Mouse (Mus musculus) gastrocnemius, adult 2 months (tissue): ENCODE results near the gene Cryaa. TPM values are rescaled to one million over a fixed set of nuclear protein-coding genes. Genes with fewer than 3 reads are reported as not detected.
"Not testable (repeated sequence)": the region's sequence is repeated elsewhere in the genome, so short reads cannot be mapped to it uniquely, and the experiment has no call there.

Experiments used
- DNase-seq: peaks from one replicate; pipeline ENCODE4 v3.0.0; 2022
- H3K27ac ChIP-seq: fragments of 200-600 bp; 2 replicates; pipeline ENCODE4 v1.8.1; 2022; ENCODE audit warnings: mild to moderate bottlenecking
- H3K4me3 ChIP-seq: fragments of 200-600 bp; 2 replicates; pipeline ENCODE4 v1.8.1; 2022; ENCODE audit warnings: mild to moderate bottlenecking, moderate library complexity
- CTCF ChIP-seq: fragments of 200-600 bp; IDR thresholded peaks from 2 replicates; pipeline ENCODE4 v1.8.1; 2022; ENCODE audit warnings: antibody characterized with exemption, mild to moderate bottlenecking, moderate library complexity
- intact Hi-C: fragments of 180-260 bp; cut with DNase I; formaldehyde crosslinking; loops from one replicate; pipeline ENCODE4 v1.15.1; 2025
- total RNA-seq, 2 experiments: library from RNA; stranded (reverse); gene quantifications; 2 replicates each; pipeline ENCODE4 v1.2.3; 2021

Cryaa gene
- total RNA-seq, 2 experiments from 2014 or later: not detected

DNA sequence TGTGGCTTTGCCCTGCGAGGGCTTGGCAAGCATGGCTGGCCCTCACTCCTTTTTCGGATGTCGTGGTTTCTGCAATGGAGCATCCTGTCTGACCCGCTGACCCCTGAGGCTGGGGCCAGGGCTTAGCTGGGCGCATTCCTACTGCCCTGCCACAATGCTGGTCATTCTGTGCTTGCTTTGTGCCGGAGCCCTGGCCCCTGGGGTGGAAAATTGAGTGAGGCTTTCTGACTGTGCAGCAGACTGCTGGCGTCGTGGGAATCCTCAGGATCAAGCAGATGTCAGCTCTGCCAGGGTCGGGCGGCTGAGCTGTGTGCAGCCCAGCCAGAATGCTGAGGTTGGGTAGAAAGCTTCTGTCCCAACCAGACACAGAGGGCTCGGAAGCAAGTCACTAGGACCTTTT is 7.4 kb upstream of the Cryaa start:
- intact Hi-C loops: no loop called here
- no peak for TF ChIP-seq CTCF
- DNase-seq: peak; percentile 37
- H3K4me3 ChIP-seq: no peak overlapping the region
- no peak overlapping the region for H3K27ac ChIP-seq

DNA sequence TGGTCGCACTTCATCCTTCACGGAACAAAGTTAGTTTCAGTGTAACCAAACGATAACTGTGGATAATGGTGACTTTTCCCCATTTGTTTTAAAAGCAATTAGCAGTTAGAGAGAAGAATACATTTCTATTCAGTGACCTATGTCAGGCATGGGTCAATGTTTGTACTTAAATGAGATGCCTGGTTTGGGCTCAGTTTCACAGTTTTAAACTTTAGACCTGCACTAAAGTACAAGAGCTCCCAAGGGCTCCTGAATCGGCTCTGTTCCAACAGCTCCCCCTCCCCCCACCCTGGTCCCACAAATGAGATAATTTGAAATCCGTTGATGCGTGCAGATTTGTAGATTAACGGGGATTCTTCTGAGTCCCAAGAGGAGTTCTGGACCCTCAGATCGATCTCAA is 5.9 kb upstream of the Cryaa start:
- Histone ChIP-seq H3K27ac (no peak overlapping the region), H3K4me3 (no peak overlapping the region)
- no peak for DNase-seq
- intact Hi-C loops: no loop called here
- no peak for TF ChIP-seq CTCF

DNA sequence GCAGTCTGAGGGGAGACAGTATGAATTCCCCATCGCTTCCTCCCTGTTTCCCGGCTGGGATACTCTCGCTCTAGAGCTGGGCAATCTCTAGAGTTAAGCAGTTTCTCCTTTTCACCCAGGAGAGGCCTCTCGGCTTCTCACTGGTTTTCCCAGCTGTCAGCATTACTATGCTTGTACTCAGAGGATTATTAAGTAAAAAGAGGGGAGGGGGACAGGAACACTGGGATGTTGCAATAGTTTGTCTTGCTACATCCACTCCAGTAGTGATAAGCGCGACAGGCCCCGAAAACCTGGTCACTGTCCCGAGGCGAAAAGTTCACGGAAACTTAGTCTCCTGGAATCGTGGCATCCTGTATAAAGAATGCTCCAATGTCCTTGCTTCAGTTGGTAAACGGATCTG is 5.3 kb upstream of the Cryaa start:
- H3K27ac ChIP-seq: no peak overlapping the region
- intact Hi-C loops: no loop called here
- no peak for DNase-seq
- TF ChIP-seq CTCF: no peak
- no peak overlapping the region for H3K4me3 ChIP-seq

DNA sequence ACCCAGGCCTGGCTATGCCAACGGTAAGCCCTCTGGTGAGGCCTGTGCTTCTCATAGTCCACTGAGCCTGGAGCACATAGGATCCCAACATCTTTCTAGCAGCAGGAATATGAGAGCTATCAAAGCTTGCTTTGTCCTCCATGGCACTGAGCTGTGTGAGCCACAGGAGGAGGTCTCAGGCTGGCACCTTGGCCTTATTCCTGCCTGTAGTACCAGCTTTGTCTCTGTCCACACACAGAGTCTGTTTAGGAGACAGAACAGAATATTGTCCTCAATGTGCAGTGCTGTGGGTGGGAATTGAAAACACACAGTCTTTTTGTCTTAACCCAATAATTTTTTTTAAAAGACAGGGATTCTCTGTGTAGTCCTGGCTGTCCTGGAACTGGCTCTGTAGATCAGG is 3.2 kb upstream of the Cryaa start:
- DNase-seq: no peak
- intact Hi-C loops: no loop called here
- no peak for TF ChIP-seq CTCF
- Histone ChIP-seq H3K27ac (no peak overlapping the region), H3K4me3 (no peak overlapping the region)

DNA sequence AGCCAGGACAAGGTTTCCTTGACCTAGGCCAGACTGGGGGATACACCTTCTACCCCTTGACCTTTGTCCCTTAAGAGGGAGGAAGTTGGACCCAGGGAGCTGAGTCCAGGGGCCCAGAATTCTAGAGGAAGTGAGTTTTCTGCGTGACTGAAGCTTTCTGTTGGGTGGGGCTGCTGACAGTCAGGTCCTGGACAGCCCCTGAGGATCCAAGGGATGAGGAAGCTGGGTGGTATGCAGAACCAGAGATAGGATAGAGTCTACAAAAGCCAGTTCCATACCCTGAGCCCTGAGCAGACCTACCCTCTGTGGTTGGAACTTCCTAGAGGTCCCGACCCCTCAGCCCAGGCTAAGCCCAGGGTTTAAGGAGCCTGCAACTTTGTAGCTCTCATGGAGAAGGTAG is 2.8 kb downstream of the Cryaa start:
- no peak for DNase-seq
- TF ChIP-seq CTCF: no peak
- H3K4me3 ChIP-seq: no peak overlapping the region
- no peak overlapping the region for H3K27ac ChIP-seq
- intact Hi-C loops: loop anchor here (10.0 kb wide), 1 partner anchor 534 kb away; no protein-coding TSS in a partner anchor

DNA sequence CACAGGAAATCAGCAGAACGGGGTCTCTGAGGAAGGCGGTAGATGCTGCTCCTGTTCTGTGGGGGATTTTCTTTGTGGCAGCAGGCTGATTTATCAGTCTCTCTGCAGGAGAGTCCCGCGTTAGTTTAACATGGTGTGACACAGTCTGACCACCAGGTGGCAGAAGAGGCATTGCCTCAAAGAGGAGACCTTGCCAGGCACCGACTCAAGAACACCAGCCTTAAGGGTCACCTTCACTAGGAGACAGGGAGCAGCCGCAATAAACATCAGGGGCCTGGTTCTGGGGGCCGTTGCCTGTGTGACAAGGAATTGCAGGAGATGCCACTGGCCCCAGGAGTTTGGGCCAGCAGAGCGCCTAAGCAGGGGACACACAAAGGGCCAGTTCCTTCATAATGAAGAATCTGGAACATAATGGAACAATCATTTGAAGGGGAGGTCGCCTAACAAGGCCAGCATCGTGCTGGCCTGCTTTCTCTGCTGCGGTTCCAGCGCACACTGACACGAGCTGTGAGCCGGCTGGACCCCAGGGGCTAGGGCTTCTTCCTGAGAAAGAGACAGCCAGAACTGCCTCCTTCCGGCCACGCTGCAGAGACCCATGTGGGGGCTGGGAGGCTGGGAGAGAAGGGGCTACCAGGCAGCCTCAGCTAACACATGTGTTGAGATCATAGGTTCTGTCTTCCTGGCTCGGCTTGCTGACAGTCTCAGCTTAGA is 8.1 kb downstream of the Cryaa start:
- intact Hi-C loops: loop anchor here (1.0 to 10.0 kb wide), 3 partner anchors 340 to 529 kb away; no protein-coding TSS in a partner anchor
- peak overlapping the region; percentile 38 for H3K4me3 ChIP-seq

DNA sequence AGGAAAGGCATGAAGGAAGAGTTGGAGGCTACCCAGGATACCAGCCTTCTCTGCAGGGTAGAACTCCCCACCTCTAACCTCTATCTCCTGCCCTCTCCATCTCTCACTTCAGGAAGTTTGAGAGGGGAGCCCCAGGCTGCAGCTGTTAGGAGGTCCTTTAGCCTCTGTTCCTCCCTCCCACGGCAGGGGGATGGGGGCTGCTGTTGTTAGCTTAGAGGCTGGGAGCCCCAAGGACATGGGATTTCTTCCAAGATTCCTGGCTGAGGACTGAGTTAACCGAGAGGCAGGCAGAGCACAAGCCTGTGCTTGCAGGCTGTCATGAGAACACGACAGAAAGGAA is 8.6 kb downstream of the Cryaa start:
- TF ChIP-seq CTCF: no peak
- intact Hi-C loops: loop anchor here (10.0 kb wide), 1 partner anchor 529 kb away; no protein-coding TSS in a partner anchor
- Histone ChIP-seq H3K27ac (peak overlapping the region; percentile 70), H3K4me3 (no peak overlapping the region)
- no peak for DNase-seq

More for the DNA sequence above, 8.1 kb downstream of the Cryaa start:
- peak overlapping the region; percentile 70 for H3K27ac ChIP-seq
- DNase-seq: peak; percentile 91
- TF ChIP-seq CTCF: no peak; the same call in none of the 2 replicates

DNA sequence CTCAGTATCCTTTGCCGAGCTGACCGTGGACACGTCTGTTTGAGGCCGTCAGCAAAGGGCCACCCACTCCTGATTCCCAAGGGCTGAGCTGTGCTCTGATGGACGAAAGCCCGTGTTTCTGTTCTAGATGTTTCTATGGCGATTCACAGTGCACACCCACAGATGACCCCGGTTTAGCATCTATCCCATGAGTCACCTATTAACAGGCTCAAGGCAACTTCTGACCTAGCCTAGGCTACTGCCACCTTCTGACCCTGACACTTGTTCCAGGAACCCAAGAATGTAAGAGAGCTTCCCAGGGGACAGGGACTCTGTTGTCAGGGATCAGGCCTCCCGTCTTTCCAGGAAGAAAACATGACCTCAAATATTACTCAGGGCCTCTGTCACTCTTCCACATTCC is 10.5 kb downstream of the Cryaa start:
- Histone ChIP-seq H3K27ac (peak overlapping the region; percentile 62; the same call in 1 of the 2 replicates), H3K4me3 (no peak overlapping the region)
- DNase-seq: peak; percentile 36
- intact Hi-C loops: loop anchor here (10.0 kb wide), 1 partner anchor 527 kb away; no protein-coding TSS in a partner anchor
- TF ChIP-seq CTCF: no peak

DNA sequence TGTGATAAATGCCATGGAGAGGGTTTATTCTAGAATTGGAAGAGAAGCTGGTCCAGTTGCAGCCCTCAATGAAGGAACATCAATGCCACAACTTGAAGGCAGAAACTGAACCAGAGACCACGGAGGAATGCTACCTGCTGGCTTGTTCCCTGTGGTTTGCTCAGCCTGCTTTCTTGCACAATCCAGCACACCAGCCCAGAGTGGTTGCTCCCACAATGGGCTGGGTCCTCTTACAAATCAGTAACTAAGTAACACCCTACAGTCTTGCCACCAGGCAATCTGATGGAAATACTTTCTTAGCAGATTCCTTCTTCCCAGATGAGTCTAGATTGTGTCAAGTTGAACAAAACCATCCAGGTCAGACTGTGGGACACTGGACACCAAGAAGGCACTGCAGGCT is 12.0 kb downstream of the Cryaa start:
- intact Hi-C loops: loop anchor here (5.0 to 10.0 kb wide), 2 partner anchors 63 to 525 kb away; no protein-coding TSS in a partner anchor
- TF ChIP-seq CTCF: no peak
- no peak for DNase-seq
- Histone ChIP-seq H3K4me3 (no peak overlapping the region), H3K27ac (no peak overlapping the region)

DNA sequence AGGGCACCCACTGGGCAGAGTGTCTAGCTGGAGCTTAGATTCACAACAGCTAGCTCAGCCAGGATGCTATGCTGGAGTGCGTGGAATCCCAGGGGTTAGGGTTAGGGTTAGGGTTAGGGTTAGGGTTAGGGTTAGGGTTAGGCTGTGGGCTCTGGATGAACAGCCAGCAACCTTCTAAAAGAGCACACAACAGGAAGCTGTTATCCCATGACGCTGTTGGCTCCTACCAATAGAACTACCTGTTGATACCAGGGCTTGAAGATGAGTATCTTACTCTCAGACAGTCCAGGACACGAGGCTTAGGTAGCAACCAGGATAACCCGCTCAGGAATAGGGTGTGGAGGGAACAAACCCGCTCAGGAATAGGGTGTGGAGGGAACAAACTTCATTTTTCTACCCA is 15.3 kb downstream of the Cryaa start:
- no peak for TF ChIP-seq CTCF
- intact Hi-C loops: loop anchor here (2.0 to 5.0 kb wide), 3 partner anchors 59 to 332 kb away; no protein-coding TSS in a partner anchor
- H3K27ac ChIP-seq: no peak overlapping the region
- H3K4me3 ChIP-seq: no peak overlapping the region
- no peak for DNase-seq

DNA sequence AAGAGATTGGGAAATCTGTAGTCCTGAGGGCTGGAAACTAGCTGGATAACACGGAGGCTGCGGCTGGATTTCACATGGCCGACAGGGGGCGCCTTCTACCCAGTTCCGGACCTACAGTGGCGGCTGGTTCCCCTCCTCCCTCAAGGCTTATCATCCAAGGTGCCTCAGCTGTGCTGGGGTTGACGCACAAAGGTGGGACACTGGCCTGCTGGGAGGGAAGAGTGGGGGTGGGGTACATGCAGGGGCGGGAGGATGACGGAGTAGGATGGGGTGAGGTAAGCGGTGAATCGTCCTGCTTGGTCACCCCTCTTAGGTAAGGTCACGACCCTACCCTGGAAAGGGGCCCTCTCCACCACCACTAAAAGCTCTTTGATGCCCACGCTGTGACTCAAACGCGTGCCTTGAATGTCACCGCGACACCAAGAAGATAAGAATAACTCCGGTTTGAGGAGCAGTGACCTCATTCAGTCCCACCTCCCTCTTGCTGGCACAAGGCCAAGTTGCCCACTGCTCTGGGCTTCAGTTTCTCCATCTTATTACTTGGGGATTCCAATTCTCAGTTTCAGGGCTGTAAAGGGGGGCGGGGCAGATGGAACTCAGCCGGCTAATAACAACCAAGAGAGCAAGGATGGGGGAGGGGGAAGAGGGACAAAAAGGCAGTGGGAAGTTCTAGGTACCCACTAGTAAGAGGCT is 15.9 kb downstream of the Cryaa start:
- Histone ChIP-seq H3K27ac (peak overlapping the region; percentile 20; the same call in 1 of the 2 replicates), H3K4me3 (no peak overlapping the region)
- intact Hi-C loops: loop anchor here (2.0 to 5.0 kb wide), 3 partner anchors 59 to 331 kb away; no protein-coding TSS in a partner anchor
- DNase-seq: peak; percentile 88
- peak; percentile 89 for TF ChIP-seq CTCF

DNA sequence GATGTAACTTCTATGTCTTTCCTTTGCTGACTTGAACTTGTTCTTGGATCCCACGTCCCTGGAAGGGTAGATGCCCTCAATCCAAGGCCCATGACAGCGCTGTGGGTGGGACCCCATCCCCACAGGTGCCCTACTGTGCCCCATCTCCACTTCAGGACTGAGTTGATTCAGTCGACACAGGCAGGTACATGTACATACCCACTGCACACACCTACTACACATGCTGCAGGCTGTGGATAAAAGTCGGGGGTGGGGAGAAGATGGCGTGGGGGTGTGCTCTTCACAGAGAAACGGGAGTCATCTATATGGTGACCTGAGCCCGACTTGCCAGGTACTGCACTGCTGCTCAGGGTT is 16.4 kb downstream of the Cryaa start:
- Histone ChIP-seq H3K27ac (0 out of 2 replicates have a peak overlapping the region, but pooled peaks have one; percentile 20), H3K4me3 (no peak overlapping the region)
- peak; percentile 10 for DNase-seq
- intact Hi-C loops: loop anchor here (5.0 kb wide), 1 partner anchor 58 kb away; no protein-coding TSS in a partner anchor
- TF ChIP-seq CTCF: no peak

DNA sequence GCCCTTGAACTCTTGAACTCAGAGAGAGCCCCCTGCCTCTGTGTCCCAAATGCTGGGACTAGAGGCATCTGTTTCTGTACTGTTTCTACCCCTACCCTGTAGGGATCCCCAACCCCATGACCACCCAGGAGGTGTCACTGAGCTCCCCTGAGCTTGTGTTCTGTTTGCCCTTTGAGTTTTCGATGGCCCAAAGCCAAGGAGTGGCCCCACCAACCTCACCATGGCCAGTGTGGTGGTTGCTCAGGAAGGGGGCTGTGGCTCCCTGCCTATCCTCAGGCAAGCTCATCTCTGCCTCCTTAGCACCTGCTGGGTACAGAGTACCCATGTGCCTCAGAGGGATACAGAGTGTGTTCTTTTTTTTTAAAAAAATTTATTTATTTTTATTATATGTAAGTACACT is 17.3 kb downstream of the Cryaa start:
- intact Hi-C loops: loop anchor here (5.0 kb wide), 1 partner anchor 57 kb away; no protein-coding TSS in a partner anchor
- no peak overlapping the region for H3K27ac ChIP-seq
- no peak for TF ChIP-seq CTCF
- H3K4me3 ChIP-seq: no peak overlapping the region
- DNase-seq: no peak

DNA sequence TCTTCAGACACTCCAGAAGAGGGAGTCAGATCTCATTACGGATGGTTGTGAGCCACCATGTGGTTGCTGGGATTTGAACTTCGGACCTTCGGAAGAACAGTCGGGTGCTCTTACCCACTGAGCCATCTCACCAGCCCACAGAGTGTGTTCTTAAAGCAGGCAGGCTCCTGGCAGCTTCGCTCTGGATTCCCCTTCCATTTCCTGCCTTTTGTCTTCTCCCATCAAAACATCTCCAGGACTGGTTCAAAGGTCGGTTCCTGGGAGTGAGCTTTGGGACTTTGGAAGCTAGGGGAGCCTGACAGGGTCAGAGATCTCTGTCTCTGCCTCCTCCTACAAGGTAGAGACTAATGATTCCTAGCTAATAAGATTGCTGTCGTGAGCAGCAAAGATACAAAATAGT is 17.7 kb downstream of the Cryaa start:
- H3K4me3 ChIP-seq, DNase-seq, intact Hi-C loops, H3K27ac ChIP-seq: not testable (repeated sequence)
